Mouse (Mus musculus) right cerebral cortex, postnatal 25 days (tissue): Measurements from ENCODE around the gene Rhobtb1.

Experiments
- DNase-seq: peaks from one replicate; pipeline ENCODE4 v3.0.0; 2022

Rhobtb1 gene

DNA sequence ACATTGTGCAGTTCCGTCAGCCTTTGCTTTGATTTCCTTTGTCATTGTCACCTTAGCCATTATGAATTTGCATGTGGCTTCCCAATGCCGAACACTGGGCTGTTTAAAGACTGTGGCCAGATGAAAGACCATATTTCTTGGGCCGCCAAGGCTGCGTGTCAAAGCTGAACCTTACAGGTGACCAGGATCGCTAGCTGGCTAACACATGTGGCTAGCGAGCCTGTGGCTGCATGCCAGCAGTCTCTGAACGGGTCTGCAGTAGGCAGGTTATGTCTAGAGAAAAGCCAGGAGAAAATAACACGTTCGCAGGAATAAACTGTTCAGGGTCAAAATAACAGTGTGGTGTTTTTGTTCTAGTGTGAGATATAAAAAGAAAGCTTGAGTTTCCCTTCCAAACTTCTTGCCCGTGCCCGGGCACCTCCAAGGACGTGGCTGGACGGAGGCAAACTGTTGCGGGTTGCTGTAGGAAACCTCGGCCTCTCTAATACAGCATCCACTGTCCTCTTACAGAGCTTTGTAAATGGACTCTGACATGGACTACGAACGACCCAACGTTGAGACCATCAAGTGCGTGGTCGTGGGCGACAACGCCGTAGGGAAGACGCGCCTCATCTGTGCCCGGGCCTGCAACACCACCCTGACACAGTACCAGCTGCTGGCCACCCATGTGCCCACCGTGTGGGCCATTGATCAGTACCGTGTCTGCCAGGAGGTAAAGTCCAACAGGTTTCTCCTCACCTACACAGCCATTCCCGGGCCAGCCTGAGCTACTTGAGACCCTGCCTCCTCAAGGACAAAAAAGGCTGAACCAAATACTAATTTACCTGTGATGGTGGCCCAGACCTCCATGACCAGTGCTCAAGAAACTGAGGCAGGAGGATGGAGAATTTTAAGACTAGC lies 97.3 kb downstream of the Rhobtb1 start:
- DNase-seq: no peak

- DNase-seq: no peak
Observed at GRCm38 (mm10) chr10:69251254-69251653, 100.0 kb downstream of the Rhobtb1 start.

DNA sequence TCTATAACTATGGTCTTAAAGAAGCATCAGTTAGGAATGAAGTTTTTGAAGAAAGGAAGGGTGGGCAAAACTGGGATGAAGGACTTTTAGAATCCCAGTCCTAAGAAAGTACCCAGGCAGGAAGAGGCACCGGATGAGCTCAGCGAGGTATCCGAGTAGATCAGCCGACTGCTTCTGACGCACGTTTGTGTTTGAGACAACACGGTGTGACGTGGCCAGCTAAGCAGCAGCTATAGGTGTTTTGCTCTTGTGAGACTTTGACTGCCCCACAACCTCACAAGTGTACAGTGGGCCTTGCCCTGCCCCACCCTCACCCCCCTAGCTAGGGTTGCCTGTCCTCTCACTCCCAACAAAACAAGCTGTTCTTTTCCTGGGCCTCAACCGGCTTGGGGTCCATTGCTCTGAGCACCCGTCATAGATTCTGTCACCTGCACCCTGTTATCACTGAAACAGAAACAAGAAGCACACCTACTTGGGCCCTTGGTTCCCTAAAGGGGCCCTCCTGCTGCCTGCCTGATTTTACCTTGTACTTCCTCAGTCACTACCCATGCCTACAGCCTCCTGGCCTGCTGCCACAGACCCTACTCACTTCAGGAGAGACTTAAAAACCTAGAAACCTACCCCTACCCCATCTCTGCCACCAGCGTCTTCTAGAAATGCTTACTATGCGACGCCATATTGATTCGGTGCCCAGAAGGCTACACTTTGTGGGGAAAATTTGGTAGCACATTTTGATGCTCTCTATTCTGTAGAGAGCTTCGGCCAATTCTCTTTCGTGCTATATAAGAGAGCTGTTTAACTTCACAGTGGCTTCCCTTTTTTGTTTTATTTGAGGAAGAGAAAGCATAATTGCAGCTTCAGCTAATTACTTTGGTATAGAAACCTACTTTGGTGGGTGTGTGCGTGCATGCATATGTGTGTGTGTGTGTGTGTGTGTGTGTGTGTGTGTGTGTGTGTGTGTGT lies 101.2 kb downstream of the Rhobtb1 start:
- DNase-seq: no peak

DNA sequence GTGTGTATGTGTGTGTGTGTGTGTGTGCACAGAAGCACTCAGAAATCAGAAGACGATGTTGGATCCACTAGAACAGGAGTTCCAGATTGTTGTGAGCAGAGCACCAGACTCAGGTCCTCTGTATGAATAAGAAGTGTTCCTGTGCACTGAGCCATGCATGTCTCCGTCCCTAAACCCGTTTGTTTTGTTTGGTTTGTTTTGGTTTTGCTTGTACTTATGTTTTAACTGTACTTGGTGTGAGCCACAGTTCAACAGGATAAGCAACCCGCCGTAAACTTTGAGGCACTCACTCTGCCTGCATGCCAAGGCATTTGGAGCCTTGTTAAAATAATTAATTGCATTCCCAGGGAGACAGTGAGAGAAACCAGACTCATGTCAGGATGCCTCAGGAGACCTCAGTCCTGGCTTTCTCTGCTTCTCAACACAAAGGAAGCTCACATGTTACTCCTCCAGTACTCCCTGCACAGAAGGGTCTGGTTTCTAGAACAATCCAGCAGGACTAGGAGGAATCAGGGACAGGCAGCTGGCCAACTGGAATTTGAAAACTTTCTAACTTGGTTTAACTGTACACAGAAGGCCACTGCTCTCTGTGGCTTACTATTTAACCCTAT lies 101.9 kb downstream of the Rhobtb1 start:
- no peak for DNase-seq

DNA sequence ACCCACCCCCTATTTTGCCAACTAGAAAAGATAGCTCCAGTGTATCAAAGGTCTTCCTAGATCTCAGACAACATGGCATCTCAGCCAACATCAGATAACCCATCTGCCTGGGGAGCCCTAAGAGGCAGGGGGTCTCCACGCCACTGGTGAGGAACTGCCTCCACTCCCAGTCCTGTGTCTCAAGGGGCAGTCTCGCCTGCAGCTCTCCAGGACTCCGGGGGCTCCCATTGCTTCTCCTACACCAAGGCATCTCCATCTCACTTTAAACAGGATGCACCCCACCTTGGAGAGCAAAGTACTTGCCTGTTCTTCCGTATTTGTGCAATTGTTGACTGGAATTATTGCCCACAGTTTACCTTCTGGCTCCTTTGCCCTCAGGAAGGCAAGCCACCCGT lies 102.4 kb downstream of the Rhobtb1 start:
- no peak for DNase-seq

DNA sequence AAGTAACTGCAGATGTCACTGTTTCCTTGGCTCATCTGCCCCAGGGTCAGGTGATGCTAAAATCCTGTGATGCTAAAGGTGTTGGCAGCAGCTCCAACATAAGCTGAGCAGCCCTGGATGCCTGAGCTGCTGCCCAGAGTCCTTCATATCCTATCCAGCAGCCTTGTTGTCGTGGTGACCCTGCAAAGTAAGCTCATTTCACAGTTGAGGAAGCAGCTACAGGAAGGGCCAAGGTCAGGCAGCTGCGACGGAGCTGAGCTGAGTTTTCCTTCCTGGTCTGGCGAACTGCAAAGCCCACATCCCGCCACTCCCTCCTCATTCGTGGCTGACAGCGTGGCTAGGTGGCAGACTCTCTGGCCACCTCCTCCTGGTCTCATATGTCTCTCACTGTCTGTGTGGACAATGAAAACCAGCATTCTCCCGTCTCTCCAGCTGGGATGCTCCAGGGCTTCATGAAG lies 103.2 kb downstream of the Rhobtb1 start:
- DNase-seq: no peak

DNA sequence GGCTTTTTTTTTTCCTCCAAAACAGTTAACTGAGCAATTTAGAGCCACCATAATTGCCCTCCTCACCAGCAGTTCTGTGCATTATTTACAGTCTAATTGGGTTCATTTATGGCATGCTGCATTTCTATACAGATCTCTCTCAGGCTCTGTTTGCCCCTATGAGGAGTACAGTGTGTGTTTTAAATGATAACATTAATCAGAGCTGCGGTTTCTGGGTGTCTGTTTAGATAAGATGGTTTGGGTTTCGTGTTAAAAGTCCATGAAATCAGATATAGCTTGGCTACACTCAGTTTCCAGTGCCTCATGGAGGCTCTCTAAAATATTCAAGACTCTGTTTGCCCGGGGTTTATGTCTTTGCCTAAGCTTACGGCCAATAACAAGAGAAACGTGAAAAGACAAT lies 104.4 kb downstream of the Rhobtb1 start:
- DNase-seq: no peak

- no peak for DNase-seq
Observed at GRCm38 (mm10) chr10:69257592-69258133, 106.4 kb downstream of the Rhobtb1 start.

DNA sequence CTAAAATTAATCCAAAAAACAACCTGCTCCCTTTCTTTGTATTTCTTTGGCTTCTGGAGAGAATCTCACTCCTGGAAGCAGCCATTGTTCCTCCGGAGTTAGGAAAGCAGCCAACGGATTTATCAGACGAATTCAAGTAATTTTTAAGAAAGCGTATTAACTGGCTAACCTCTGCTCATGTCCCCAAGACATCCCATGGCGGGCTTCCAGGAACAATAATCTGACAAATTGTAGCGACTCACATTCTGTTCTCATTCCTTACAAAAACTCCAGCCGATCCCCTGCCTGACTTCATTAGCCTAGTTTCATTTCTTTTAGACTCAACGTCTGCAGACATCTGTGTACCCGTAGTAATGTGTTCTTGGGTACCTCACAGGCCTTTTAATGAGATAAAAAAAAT lies 107.4 kb downstream of the Rhobtb1 start:
- DNase-seq: no peak

DNA sequence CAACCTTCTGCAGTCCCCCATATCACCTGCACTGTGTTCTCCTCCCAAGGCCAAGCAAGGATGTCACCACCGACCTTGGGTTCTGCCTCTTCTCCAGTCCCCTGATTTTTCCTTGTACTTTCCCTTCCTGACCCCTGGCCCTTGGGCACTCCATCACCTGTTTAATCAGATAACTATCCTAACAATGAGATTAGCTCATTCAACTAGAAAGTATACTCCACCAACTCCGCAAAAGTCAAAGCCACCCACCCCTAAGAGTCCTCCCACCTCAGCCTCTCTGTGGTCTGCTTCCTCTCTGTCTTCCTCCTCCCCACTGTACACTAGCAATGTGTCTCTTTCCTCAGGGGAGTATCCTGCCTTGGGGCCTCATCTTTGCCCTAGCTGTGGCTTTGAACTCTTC lies 107.9 kb downstream of the Rhobtb1 start:
- DNase-seq: no peak

GRCm38 (mm10) chr10:69259929-69260328 lies 108.7 kb downstream of the Rhobtb1 start:
- DNase-seq: no peak

DNA sequence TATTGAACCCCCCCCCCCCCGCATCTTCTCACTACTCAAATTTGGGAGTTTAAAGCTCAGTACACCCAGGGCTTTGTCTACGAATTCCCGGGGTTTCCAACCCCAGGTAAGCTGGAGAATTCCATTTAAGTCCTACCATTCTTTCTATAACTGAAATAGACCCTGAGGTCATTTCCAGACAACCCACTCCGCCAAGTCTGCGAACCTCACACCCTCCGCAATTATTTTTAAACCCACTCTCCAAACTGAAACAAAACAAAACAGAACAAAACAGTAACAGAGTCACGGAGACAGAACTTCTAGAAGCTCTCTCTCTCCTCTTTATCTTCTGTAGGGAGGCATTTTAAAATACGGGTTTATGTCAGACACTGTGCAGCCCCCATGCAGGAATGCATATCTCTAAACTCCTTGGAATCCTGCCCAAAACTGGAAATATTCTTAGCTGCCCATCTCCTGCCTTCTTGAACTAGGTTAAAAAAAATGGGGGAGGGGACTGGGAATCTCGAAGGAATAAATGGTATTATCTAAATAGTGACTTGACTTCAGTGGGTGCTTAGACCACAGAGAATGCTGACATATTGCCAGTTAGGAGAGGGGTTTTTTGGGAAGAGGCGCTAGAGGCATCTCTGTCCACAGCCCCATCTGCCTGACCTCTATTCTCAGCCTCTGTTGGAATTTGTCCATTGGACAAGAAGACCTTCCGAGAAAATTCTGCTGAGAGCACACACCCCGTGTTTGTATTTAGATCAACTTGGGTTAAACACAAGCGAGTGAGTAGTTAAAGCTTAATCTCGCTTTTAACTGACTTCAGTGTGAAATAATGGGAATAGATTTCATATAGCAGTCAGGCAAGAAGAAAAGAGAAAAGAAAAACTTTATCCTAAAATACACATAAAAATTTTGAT lies 111.9 kb downstream of the Rhobtb1 start:
- no peak for DNase-seq

- DNase-seq: no peak
Observed at GRCm38 (mm10) chr10:69263906-69264305, 112.7 kb downstream of the Rhobtb1 start.

DNA sequence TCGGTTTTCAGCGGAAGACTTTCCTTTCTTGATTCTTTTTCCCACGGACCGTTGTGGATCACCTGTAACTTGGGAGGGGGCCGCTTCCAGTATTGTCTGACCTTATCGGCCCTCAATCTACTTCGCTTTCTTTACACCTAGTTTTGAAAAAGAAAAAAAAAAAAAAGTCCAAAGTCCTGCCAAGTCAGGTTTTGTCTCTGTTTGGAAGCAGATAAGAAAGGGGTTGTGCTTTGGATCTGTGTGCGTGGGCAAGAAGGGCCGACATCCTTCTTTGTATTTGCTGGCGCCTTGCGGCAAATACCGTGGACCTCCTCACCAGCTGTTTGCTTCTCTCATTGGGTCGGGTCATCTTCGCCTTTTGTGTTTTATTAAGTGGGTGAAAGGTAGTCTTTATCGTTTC lies 114.2 kb downstream of the Rhobtb1 start:
- DNase-seq: no peak

DNA sequence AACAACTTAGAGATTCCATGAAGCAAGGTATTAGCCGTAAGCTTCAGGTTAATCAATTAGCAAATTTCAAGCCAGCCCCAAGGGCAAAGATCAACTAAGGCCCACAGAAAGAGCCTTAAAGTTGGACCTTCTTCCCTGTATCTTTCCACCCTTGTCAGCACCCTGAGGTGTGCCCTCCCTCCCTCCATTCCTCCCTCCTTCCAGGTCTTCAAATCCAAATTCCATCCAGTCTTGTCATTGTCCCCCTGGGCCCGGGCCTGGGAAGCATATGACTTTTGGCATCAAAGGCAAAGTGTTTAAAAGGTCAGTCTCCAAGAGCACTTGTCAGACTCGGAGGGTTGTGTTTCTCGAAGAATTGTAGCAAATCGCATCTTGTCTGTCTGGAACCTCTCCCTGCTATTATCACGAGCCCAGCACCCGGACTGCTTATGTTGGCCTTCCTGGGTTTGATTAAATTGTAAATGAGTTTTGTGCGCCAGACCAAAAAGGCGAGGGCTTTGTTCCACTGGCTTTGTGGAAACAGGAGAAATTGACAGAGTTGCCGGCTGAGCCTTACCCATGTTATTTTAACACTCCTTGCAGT lies 116.9 kb downstream of the Rhobtb1 start:
- no peak for DNase-seq

- DNase-seq: no peak
Observed at GRCm38 (mm10) chr10:69271436-69271835, 120.2 kb downstream of the Rhobtb1 start.

- no peak for DNase-seq
Observed at GRCm38 (mm10) chr10:69274275-69274674, 123.0 kb downstream of the Rhobtb1 start.

GRCm38 (mm10) chr10:69274705-69275104 lies 123.5 kb downstream of the Rhobtb1 start:
- DNase-seq: no peak

- no peak for DNase-seq
Observed at GRCm38 (mm10) chr10:69275811-69276775, 124.9 kb downstream of the Rhobtb1 start.

- no peak for DNase-seq
Observed at GRCm38 (mm10) chr10:69276920-69277435, 125.7 kb downstream of the Rhobtb1 start.
